Mouse (Mus musculus): ENCODE data around the gene Usp16. TPM values are rescaled to one million over a fixed set of nuclear protein-coding genes. Genes with fewer than 3 reads are reported as not detected.

Gene Usp16
- polyA plus RNA-seq (2017; shearing (Covaris generic)) = 78.2 TPM

GRCm38 (mm10) chr16:87454419-87455179, at the start of gene Usp16:
Gene Usp16 (plus strand): TSS chr16:87454703.

GRCm38 (mm10) chr16:87432033-87432814, 22.3 kb upstream of the Usp16 start, which contains the start of gene Ltn1:
Gene Ltn1 (minus strand): TSS chr16:87432612.

GRCm38 (mm10) chr16:87440184-87440686, 14.3 kb upstream of the Usp16 start, which contains the start of gene Rwdd2b:
Gene Rwdd2b (minus strand): TSS chr16:87440573.

GRCm38 (mm10) chr16:87495716-87496447, 41.4 kb downstream of the Usp16 start, which contains the start of gene Cct8:
Gene Cct8 (minus strand): TSS chr16:87495873.

Other genes starting within 250 kb of the Usp16 start
- 15.0 TPM for gene N6amt1, start 100.5 kb upstream of the Usp16 start, polyA plus RNA-seq (2017; shearing (Covaris generic))
- gene Ltn1, start 22.1 kb upstream of the Usp16 start, polyA plus RNA-seq (2017; shearing (Covaris generic)) = 70.6 TPM
- gene Rwdd2b, start 14.1 kb upstream of the Usp16 start, polyA plus RNA-seq (2017; shearing (Covaris generic)) = 14.0 TPM
- 442 TPM for gene Cct8, start 41.2 kb downstream of the Usp16 start, polyA plus RNA-seq (2017; shearing (Covaris generic))
- not detected for gene Map3k7cl, start 98.6 kb downstream of the Usp16 start, polyA plus RNA-seq (2017; shearing (Covaris generic))
- gene Bach1, start 244.2 kb downstream of the Usp16 start, polyA plus RNA-seq (2017; shearing (Covaris generic)) = 5.0 TPM